Mouse (Mus musculus): ENCODE results near the gene Glod5.

DNA sequence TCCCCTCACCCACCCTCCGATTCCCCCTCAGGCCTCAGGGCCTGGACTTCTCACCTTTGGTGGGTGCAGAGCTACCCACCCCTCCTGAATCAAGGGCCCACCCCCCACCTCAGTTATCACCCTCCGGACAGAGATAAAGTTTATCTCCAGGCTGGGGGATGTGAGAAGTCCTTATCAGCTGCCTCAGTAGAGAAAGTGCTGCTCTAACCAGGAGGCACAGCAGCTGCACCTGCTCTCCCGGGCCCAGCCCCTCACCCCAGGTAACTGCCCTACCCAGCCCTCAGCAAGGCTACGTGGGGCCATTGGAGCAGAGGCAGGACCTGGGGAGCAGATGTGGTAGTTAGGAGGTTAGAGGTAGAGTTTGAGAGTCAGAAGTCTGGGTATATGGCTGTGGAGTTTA lies 52.1 kb downstream of the Glod5 start:
- TF ChIP-seq CTCF (conservative IDR thresholded peaks at IDR 0.05; ENCODE audit: low read length), result no peak
- no peak for TF ChIP-seq POU5F1 (IDR thresholded peaks at IDR 0.05; ENCODE audit: borderline replicate concordance, low read length)
- no peak for TF ChIP-seq NANOG (IDR thresholded peaks at IDR 0.05; ENCODE audit: borderline replicate concordance, low read length)
